Mouse (Mus musculus): ENCODE data around the gene Defa34. TPM values are rescaled to one million over a fixed set of nuclear protein-coding genes. Genes with fewer than 3 reads are reported as not detected.
"Not testable (repeated sequence)": the region's sequence is repeated elsewhere in the genome, so short reads cannot be mapped to it uniquely, and the experiment has no call there.

Gene Defa34
- not detected in 2 replicates for total RNA-seq (2021)
- long read RNA-seq, experiment 1: 0 reads
- long read RNA-seq, experiment 2: 0 reads

- DNase-seq: not testable (repeated sequence)
Measured at GRCm38 (mm10) chr8:21665497-21665896, at the start of gene Defa34. Gene Defa34, plus strand, starts transcription at chr8:21665797.

GRCm38 (mm10) chr8:21617883-21618282 is 47.7 kb upstream of the Defa34 start, which contains the start of gene Defa26:
Gene Defa26, plus strand, starts transcription at chr8:21618183.
- DNase-seq: not testable (repeated sequence)

GRCm38 (mm10) chr8:21655480-21655879 is 10.1 kb upstream of the Defa34 start, which contains the start of gene Defa17:
Gene Defa17, plus strand, starts transcription at chr8:21655780.
- not testable (repeated sequence) for DNase-seq

GRCm38 (mm10) chr8:21703545-21703944 is 37.9 kb downstream of the Defa34 start, which contains the start of gene AY761184:
Gene AY761184, minus strand, starts transcription at chr8:21703645.
- not testable (repeated sequence) for DNase-seq

Other genes with a start within 250 kb of the Defa34 start
- not detected in 2 replicates for gene Defa36, start 238.4 kb upstream of the Defa34 start, total RNA-seq (2021)
- gene Gm7849, start 209.2 kb upstream of the Defa34 start, total RNA-seq (2021): not detected in 2 replicates
- gene Defa20, start 156.5 kb upstream of the Defa34 start, total RNA-seq (2021): not detected in 2 replicates
- not detected in 2 replicates for gene Defa32, start 136.8 kb upstream of the Defa34 start, total RNA-seq (2021)
- not detected in 2 replicates for gene Defa37, start 100.4 kb upstream of the Defa34 start, total RNA-seq (2021)
- not detected in 2 replicates for gene Defa28, start 82.8 kb upstream of the Defa34 start, total RNA-seq (2021)
- gene Gm7861, start 71.3 kb upstream of the Defa34 start, total RNA-seq (2021): not detected in 2 replicates
- gene Defa26, start 47.6 kb upstream of the Defa34 start, total RNA-seq (2021): not detected in 2 replicates
- not detected in 2 replicates for gene Defa17, start 10.0 kb upstream of the Defa34 start, total RNA-seq (2021)
- not detected in 2 replicates for gene AY761184, start 37.8 kb downstream of the Defa34 start, total RNA-seq (2021)
- gene Defa24, start 68.7 kb downstream of the Defa34 start, total RNA-seq (2021): not detected in 2 replicates
- gene Defb50, start 157.7 kb downstream of the Defa34 start, total RNA-seq (2021): not detected in 2 replicates
- gene Defb2, start 174.1 kb downstream of the Defa34 start, total RNA-seq (2021): not detected in 2 replicates
- not detected in 2 replicates for gene Defb10, start 193.1 kb downstream of the Defa34 start, total RNA-seq (2021)
- gene Defb9, start 219.6 kb downstream of the Defa34 start, total RNA-seq (2021): not detected in 2 replicates
- not detected in 2 replicates for gene Defb11, start 240.6 kb downstream of the Defa34 start, total RNA-seq (2021)

All from adrenal gland, postnatal 14 days (tissue).